Mouse (Mus musculus): ENCODE measurements around the gene Med25. TPM values are rescaled to one million over a fixed set of nuclear protein-coding genes. Genes with fewer than 3 reads are reported as not detected.

Med25 gene
- polyA plus RNA-seq, 1 experiment from 2014 or later, result 179 TPM

GRCm38 (mm10) chr7:44849416-44850111, 42.9 kb downstream of the Med25 start:
- ATAC-seq (replicated peaks), result peak; percentile 85
- H3K4me3 ChIP-seq, result peak overlapping the region; percentile 86
- WGBS, result under 1% methylated on average over 41 of the region's 41 CpGs
- peak overlapping the region; percentile 70 for H3K4me2 ChIP-seq
- H3K9ac ChIP-seq, result peak overlapping the region; percentile 84
- H3K4me1 ChIP-seq, result peaks cover 46% of the 10 kb centered on the region
- H3K36me3 ChIP-seq (replicated peaks), result peaks cover 25% of the 10 kb centered on the region
- no peaks in the 10 kb centered on the region for H3K27me3 ChIP-seq (replicated peaks)
- peak overlapping the region; percentile 99 for H3K27ac ChIP-seq
- no peaks in the 10 kb centered on the region for H3K9me3 ChIP-seq

- Histone ChIP-seq H3K4me2 (peak within 1 kb of the TSS; percentile 70), H3K4me3 (peak within 1 kb of the TSS; percentile 86), H3K9ac (peak within 1 kb of the TSS; percentile 84), H3K9me3 (no peaks in the 10 kb centered on the region), H3K27me3 (replicated peaks) (no peaks in the 10 kb centered on the region), H3K4me1 (peaks cover 39% of the 10 kb centered on the region), H3K36me3 (replicated peaks) (peaks cover 32% of the 10 kb centered on the region), H3K27ac (peak within 1 kb of the TSS; percentile 99)
- peak; percentile 90 for ATAC-seq (replicated peaks)
- WGBS, result under 1% methylated on average over 54 of the region's 54 CpGs
These were observed 43.7 kb downstream of the Med25 start, which contains the start of the genes Akt1s1 and Tbc1d17 for GRCm38 (mm10) chr7:44848561-44849415. TSS of gene Akt1s1 (plus strand) at chr7:44848991. TSS of gene Tbc1d17 (minus strand) at chr7:44849079.

GRCm38 (mm10) chr7:44847772-44848171, 44.7 kb downstream of the Med25 start:
- no peaks in the 10 kb centered on the region for H3K9me3 ChIP-seq
- peak overlapping the region; percentile 86 for H3K4me3 ChIP-seq
- peak overlapping the region; percentile 38 for H3K9ac ChIP-seq
- no peaks in the 10 kb centered on the region for H3K27me3 ChIP-seq (replicated peaks)
- H3K27ac ChIP-seq, result peak overlapping the region; percentile 99; the same call in 1 of the 2 replicates
- H3K36me3 ChIP-seq (replicated peaks), result peaks cover 33% of the 10 kb centered on the region
- peak overlapping the region; percentile 70 for H3K4me2 ChIP-seq
- ATAC-seq (replicated peaks), result no peak
- WGBS, result 80% methylated on average over 5 of the region's 5 CpGs
- H3K4me1 ChIP-seq, result peaks cover 35% of the 10 kb centered on the region

DNA sequence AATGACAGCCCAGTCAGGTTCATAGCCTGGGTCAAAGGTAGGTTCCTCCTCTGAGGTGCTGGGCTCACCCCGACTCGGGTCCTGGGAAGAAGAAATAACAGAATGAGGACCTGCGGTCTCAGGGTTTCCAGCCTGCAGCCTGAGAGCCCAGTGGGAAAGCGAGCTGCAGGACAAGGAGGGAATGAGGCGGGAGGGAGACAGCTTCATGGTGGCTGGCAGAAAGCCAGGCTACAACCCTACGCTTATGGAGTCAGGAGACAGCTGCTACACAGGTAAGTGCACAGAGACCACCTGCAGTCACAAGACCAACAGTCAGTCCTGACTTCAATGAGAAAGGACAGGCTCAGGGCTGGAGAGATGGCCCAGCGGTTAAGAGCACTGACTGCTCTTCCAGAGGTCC, 45.7 kb downstream of the Med25 start:
- 94% methylated on average over 7 of the region's 7 CpGs for WGBS
- no peak overlapping the region for H3K27ac ChIP-seq
- no peak overlapping the region for H3K4me2 ChIP-seq
- no peak overlapping the region for H3K9ac ChIP-seq
- H3K36me3 ChIP-seq (replicated peaks), result peaks cover 38% of the 10 kb centered on the region; the same call in 1 of the 2 replicates
- H3K4me3 ChIP-seq, result no peak overlapping the region
- peaks cover 2% of the 10 kb centered on the region for H3K27me3 ChIP-seq (replicated peaks)
- no peak for ATAC-seq (replicated peaks)
- H3K4me1 ChIP-seq, result peaks cover 35% of the 10 kb centered on the region
- H3K9me3 ChIP-seq, result no peaks in the 10 kb centered on the region

GRCm38 (mm10) chr7:44845006-44845405, 47.5 kb downstream of the Med25 start:
- H3K9me3 ChIP-seq, result no peaks in the 10 kb centered on the region
- H3K27me3 ChIP-seq (replicated peaks), result peaks cover 18% of the 10 kb centered on the region
- H3K4me1 ChIP-seq, result peaks cover 23% of the 10 kb centered on the region
- no peak overlapping the region for H3K9ac ChIP-seq
- no peak for ATAC-seq (replicated peaks)
- H3K4me3 ChIP-seq, result no peak overlapping the region
- no peak overlapping the region for H3K27ac ChIP-seq
- H3K36me3 ChIP-seq (replicated peaks), result peaks cover 48% of the 10 kb centered on the region; the same call in 1 of the 2 replicates
- 96% methylated on average over 10 of the region's 10 CpGs for WGBS
- no peak overlapping the region for H3K4me2 ChIP-seq

DNA sequence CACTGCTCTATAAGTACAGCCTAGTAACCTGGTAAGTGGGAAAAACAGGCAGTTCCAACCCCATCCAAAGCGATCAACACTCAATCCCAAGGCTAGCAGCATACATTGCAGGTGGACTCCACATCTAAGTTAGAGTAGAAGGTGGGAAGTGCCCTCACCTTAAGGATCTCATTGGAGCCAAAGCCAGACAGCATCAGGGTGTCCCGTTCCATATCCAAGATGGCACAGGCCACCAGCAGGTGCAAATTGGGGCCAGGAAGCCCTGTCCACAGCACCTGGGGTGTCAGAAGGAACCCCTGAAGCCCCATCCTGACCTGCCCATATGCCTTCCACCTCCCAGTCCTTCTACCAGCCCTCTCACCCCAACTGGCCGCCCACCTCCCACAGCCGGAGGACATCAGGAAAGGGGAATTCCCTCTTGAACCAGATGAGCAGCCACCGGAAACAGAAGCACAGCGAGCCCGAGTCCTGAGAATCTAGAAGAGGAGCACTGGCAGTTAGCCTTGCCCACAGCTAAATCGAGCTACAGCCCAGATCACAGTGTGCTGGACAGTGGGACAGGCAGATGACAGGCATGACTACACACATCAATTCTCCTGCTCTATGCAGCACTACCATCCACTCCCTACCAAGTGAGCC, 50.6 kb downstream of the Med25 start:
- Histone ChIP-seq H3K4me3 (no peak overlapping the region), H3K27ac (no peak overlapping the region), H3K27me3 (replicated peaks) (peaks cover 22% of the 10 kb centered on the region), H3K9ac (no peak overlapping the region), H3K4me1 (peaks cover 20% of the 10 kb centered on the region), H3K9me3 (no peaks in the 10 kb centered on the region), H3K4me2 (no peak overlapping the region), H3K36me3 (replicated peaks) (peaks cover 48% of the 10 kb centered on the region; the same call in 1 of the 2 replicates)
- 93% methylated on average over 8 of the region's 8 CpGs for WGBS
- no peak for ATAC-seq (replicated peaks)

- H3K36me3 ChIP-seq (replicated peaks), result peaks cover 40% of the 10 kb centered on the region; the same call in 1 of the 2 replicates
- 0 out of 2 replicates have a peak overlapping the region, but pooled peaks have one; percentile 50 for H3K4me2 ChIP-seq
- peaks cover 14% of the 10 kb centered on the region for H3K4me1 ChIP-seq
- peak overlapping the region; percentile 38; the same call in 1 of the 2 replicates for H3K9ac ChIP-seq
- H3K4me3 ChIP-seq, result peak overlapping the region; percentile 28; the same call in 1 of the 2 replicates
- WGBS, result 59% methylated on average over 14 of the region's 14 CpGs
- no peak overlapping the region for H3K27ac ChIP-seq
- H3K9me3 ChIP-seq, result no peaks in the 10 kb centered on the region
- H3K27me3 ChIP-seq (replicated peaks), result peaks cover 22% of the 10 kb centered on the region
- no peak for ATAC-seq (replicated peaks)
These were observed 52.1 kb downstream of the Med25 start for GRCm38 (mm10) chr7:44840426-44840825.

- Histone ChIP-seq H3K4me2 (peak overlapping the region; percentile 50), H3K4me3 (peak overlapping the region; percentile 28), H3K4me1 (peaks cover 14% of the 10 kb centered on the region), H3K27me3 (replicated peaks) (peaks cover 22% of the 10 kb centered on the region), H3K27ac (no peak overlapping the region), H3K9me3 (no peaks in the 10 kb centered on the region), H3K9ac (peak overlapping the region; percentile 38), H3K36me3 (replicated peaks) (peaks cover 33% of the 10 kb centered on the region; the same call in 1 of the 2 replicates)
- WGBS, result 1% methylated on average over 56 of the region's 58 CpGs
- ATAC-seq (replicated peaks), result peak; percentile 57
These were observed 52.9 kb downstream of the Med25 start for GRCm38 (mm10) chr7:44839491-44840191.

- ATAC-seq (replicated peaks), result no peak
These were observed 53.4 kb downstream of the Med25 start for GRCm38 (mm10) chr7:44839171-44839490.

GRCm38 (mm10) chr7:44838073-44838472, 54.4 kb downstream of the Med25 start:
- 85% methylated on average over 6 of the region's 6 CpGs for WGBS
- Histone ChIP-seq H3K4me3 (no peak overlapping the region), H3K9me3 (no peaks in the 10 kb centered on the region), H3K9ac (no peak overlapping the region), H3K36me3 (replicated peaks) (peaks cover 21% of the 10 kb centered on the region; the same call in 1 of the 2 replicates), H3K27me3 (replicated peaks) (peaks cover 22% of the 10 kb centered on the region), H3K27ac (no peak overlapping the region), H3K4me2 (no peak overlapping the region), H3K4me1 (peaks cover 14% of the 10 kb centered on the region)
- ATAC-seq (replicated peaks), result no peak

More at GRCm38 (mm10) chr7:44839171-44839490, 53.4 kb downstream of the Med25 start:
- Histone ChIP-seq H3K9ac (peak overlapping the region; percentile 38), H3K36me3 (replicated peaks) (peaks cover 27% of the 10 kb centered on the region; the same call in 1 of the 2 replicates), H3K4me2 (peak overlapping the region; percentile 50), H3K4me1 (peaks cover 14% of the 10 kb centered on the region), H3K4me3 (peak overlapping the region; percentile 28), H3K27me3 (replicated peaks) (peaks cover 22% of the 10 kb centered on the region), H3K9me3 (no peaks in the 10 kb centered on the region), H3K27ac (no peak overlapping the region)
- 32% methylated on average over 11 of the region's 11 CpGs for WGBS

GRCm38 (mm10) chr7:44836423-44837053, 56.0 kb downstream of the Med25 start:
- H3K36me3 ChIP-seq (replicated peaks), result peaks cover 14% of the 10 kb centered on the region; the same call in 1 of the 2 replicates
- H3K9ac ChIP-seq, result no peak overlapping the region
- H3K4me1 ChIP-seq, result peaks cover 14% of the 10 kb centered on the region
- no peak overlapping the region for H3K4me2 ChIP-seq
- ATAC-seq (replicated peaks), result no peak
- peaks cover 17% of the 10 kb centered on the region for H3K27me3 ChIP-seq (replicated peaks)
- no peak overlapping the region for H3K4me3 ChIP-seq
- H3K27ac ChIP-seq, result no peak overlapping the region
- no peaks in the 10 kb centered on the region for H3K9me3 ChIP-seq
- WGBS, result 85% methylated on average over 9 of the region's 9 CpGs
